Mouse (Mus musculus) spleen, adult 12 weeks (tissue): ENCODE data around the gene Erich3.

Experiments
- DNase-seq: peaks from one replicate; pipeline ENCODE4 v3.0.0; 2022; ENCODE audit warnings: low spot score

Erich3 gene

DNA sequence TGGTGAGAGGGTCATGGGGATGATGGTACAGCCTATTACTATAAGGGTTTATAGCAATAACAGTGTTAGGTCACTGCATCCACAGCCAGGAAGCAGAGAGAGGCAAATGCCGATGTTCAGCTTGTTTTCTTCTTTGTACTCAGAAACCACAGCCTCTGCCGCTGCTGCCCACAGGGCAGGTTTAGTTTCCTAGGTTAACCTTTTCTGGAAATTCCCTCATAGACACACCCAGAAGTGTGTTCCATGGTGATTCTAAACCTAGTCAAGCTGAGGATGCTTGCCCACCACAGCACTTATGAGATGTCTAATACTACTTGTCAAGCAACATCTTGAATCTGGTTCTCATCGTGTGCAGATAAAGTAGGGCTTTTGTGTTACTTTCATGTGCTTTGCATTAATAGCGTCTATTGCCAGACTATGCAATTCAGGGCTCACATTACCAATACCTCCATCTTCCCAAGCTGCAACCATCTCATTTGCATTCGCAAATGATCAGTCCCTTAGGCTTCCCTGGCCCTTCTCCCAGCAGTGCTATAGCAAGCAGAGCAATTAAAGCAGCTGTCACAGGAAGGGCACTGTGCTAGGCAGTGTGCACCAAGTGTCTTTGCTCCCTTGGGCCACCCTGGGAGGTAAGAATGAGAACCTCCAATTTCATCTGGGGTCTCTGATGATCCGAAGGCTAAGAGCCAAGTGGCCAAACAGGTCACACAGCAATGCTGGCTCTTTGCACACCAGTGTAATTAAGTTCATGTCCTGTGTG lies 115.4 kb downstream of the Erich3 start:
- no peak for DNase-seq

DNA sequence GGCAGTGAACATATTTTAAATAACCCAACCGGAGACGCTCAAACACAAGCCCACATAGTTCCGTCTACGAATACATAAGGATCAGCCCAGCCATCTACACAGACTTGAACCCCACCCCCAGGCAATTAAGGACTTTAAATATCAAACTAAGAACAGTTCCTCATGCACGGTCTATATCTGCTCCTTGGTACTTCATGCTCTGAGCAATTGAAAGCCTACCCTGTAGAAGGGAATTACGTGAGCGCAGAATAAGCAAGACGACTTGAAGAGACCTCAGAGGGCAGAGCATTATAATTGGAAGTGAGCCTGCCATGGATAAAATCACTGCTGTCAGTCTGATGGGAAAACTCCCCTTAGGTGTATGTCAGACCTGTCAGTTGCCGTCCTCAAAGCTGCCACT lies 122.7 kb downstream of the Erich3 start:
- no peak for DNase-seq

DNA sequence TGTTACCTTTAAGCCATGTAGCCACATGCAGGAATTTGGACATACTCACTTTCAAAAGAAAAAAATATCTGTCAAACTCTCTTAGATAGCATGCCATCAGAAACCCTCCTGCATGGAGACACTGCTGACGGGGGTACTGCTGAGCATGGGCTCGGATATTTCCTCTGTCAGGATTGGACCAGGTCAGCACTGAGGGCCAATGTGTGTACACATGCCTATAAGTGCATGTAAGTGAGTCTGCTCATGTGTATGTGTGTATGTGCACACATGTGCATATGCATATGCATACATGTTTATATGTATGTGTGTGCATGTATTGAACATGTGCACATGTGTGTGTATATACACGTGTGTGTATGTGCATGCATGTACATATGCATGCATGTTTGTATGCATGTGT lies 124.0 kb downstream of the Erich3 start:
- DNase-seq, result no peak

DNA sequence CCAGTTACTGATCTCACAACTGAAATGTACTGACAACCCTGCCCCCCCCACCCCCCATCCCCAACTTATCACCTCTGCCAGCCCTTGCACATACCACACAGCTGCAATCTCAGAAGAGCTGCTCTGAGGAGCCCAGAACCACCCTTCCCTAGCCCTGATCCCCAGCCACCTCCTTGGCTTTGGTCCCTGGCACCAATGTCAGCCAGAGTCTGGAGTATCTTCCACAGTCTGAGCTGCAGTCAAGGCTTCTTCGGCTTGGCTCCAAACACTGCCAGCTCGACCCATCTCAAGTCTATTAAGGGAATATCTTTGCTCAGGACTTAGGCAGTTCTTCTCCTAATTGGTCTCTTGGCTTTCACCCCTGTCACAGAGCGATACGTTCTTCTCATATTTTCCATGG lies 129.9 kb downstream of the Erich3 start:
- DNase-seq, result no peak

DNA sequence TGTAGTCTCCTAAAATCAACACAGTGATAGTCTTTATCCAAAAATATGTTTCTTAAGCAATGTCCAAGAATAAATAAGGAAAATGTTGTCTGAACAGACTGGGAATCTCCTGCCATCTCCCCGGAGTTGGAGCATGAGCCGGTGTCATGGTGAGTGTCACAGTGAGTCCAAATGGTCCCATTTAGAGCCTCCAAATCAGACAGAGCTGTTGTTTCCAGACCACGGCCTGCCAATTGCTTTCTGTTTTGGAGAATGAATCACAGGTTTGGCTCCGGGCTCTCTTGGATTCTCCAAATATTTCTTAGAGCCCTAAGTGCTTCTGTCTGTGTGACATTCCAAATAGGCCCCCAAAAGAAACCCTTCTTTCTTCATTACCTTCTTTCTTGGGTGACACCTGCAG lies 135.1 kb downstream of the Erich3 start:
- no peak for DNase-seq

DNA sequence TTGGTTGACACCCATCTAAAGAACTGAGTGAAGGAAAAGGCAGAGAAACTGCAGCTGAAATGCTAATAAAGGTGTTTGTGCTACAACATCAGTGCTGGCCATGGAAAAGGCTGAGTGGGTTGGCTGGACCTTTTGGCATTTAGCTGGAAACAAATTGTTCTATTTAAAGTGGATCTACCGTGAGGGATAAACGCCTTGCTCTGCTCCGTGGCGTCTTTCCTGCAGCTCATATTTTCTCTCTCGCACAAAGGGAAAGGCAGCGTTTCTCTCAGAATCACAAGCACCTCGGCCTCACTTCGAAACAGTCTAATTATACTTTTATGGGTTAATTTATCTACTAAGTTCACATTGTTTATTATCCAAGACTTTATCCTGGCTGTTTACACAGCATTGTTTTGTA lies 136.8 kb downstream of the Erich3 start:
- no peak for DNase-seq

DNA sequence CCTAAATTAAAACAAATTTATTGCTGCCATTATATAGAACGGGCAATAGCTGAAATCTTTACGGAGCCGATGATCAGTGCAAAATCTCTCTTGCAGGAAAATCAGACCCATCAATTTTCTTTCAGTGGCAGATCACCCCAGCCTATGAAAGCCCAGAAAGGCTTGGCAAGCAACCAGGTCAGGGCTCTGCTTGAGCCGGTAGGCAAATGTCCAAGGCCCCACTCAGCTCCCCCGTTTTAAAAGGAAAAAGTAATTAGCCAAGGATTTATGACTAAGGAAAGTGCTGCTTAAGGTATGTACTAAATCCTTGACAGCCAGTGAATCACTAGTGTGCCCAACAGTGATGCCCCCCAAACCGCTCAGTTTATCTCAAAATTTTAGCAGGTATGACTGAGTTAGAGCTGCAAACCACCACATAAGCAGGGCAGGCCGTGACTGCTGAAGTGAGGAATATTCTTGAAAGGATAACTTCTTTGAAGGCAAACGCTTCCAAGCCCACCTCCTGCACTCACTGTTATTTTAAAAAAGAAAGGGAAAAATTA lies 137.3 kb downstream of the Erich3 start:
- no peak for DNase-seq

DNA sequence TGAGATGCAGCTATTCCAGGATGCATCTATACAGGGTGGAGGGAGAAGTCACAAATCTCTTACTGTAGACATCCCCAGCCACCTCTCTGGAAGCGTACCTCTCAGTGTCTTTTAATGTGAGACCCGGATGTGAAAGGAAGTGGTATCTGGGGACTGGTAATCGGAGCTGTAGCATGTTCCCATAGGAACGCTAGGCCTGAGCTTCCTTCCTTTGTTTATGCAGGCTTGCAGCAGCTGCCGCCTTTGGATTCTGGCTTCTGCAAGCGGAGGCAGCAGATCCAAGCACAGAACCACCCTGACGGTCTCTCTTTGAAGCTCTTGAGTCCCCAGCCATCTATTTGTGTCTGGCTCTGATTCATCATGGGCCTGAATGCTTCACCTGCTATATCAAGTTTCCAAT lies 143.0 kb downstream of the Erich3 start:
- no peak for DNase-seq

DNA sequence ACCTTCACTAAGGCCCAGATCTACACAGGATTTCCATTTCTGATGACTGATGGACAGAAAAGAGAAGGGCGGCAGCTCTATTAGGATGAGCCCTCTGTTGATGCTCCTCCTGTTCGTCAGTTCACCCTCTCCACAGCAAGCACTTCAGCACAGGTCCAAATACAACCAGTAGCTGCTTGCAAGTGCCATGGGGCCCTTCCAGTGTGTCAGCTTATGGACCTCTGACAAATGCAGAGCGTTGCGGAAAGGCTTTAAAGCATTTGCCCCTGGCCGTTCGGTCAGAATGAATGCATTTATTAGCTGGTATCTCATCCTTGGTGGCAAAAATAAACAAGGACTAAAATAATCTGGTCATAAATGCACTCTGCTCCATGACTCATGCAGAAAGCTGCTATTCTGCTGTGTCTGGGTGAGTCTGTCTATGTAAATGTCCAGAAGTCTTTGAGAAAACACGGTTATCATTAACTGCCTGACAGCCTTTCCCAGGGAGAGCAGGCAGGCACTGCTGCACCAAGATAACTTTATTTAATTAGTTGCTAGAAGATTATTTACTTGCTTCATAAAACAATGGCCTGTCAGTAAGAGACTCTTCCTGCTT lies 146.7 kb downstream of the Erich3 start:
- no peak for DNase-seq

DNA sequence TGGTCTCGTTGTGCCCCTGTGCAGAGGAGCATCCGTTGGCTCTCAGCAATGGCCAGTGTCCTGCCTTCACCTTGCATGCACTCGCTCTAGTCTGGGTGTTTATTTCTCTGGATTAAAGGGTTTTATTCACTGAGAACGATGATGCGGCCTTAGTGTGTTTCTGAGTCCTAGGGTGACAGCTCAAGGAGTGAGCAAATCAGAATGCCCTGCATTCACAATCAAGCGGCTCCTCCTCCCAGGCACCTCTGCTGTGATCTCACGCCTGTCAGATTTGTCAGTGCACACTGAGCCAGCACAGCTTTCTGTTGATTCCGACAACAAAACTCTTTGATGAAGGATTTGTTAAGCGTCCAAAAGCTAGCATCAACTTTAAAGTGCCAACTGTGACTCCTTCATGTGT lies 147.6 kb downstream of the Erich3 start:
- DNase-seq, result no peak

DNA sequence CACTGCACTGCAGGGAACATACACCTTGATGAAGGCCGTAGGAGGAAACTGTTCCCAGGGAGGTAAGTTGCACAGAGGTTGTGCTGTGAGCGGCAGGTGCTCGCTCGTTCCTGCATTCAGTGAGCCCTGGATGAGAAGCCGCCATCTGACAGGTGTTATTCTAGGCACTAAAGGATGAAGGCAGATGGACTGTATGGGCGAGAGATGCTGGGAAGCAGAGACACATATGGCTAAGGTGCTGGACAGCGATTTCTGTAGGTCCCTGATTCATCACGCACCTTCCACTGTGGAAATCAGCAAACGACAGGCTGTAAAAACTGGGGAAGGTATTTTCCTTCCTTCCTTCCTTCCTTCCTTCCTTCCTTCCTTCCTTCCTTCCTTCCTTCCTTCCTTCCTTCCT lies 148.2 kb downstream of the Erich3 start:
- DNase-seq, result no peak

DNA sequence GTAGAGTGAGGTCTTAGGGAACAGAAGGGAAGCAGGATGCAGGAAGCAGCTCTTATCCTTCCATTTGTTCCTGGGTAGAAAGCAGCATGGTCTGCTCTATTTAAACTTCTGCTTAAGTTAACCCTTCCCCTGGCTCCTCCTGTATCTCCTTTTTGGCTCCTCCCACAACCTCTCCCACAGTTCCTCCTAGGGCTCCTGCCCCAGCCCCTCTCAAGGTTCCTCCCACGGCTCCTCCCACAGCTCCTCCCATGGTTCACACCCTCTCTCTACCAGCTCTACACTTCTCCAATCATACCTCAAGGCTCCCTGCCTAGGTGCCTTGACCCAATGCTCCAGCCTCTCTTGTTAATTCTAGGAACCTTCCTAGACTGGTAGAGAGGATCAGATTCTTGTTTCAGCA lies 149.2 kb downstream of the Erich3 start:
- no peak for DNase-seq

DNA sequence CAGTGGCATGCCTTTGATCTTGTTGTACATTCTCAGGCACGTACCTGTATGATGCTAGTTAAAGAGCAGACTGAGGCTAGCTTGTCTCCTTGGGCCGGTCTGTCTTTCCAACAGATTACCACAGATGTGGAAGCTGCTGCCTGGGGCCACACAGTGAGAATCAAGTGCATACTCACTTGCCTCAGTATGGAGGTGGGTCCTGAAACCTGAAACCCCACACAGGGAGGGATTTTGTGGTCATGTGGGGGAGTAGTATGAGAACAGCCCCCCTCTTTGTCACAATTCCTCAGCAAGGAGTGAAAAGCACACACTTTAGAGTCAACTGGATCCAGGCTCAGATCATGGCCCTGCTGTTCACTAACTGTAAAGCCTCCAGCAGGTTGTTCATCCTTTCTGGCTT lies 151.9 kb downstream of the Erich3 start:
- DNase-seq, result no peak

DNA sequence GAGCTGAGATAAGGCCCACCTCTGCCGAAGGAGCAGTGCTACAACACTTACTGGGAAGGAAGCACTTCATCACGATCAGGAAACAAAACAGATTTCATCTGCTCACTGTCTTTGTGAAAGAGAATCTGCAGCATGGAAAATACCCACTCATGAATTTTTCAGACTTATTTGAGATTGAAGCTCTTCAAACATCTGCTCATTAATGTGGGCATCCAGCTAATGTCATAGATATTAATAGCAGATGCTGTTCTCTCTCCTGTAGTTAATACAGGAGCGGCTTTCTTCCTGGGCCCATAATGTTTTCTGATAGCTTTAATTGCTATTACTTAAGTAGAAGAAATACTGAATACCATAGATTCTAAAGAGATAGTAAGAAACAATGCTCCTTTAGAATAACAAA lies 152.6 kb downstream of the Erich3 start:
- no peak for DNase-seq

DNA sequence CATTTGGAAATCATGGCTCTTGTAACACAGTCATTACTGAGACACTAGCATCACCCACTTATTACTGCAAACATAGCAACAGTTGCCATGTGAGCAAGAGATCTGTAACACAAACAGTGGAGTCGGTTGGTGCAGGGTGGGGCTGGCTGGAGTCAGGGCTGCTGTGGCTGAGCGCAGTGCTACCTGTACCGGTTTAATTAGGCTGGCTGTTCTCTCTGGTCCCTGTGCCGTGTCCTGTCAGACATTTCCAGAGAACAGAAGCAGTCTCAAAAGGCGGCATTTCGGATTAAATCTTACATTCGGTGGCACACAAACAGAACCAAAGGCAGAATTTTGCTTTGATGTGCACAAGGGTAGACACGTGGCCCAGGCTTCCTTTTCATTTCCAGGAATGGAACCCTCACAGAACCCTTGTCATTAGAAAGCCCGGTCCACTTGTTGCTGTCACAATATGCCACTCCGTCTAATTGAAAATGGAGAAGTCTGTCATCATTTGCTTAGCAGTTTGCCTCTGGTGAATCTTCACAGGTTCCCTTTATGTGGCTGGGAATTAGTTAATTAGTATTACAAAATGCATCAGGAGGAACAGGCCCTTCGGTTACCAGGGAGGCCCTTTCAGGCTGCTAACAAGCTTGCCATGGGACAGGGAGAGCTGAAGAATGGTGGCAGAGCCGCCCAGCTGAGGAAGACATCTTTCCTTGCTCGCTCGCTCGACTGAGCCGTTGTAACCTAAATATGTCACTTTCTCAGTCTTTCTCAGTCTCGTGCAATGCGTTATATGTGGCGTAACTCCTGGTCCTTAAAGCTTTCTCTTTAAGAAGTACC lies 153.4 kb downstream of the Erich3 start:
- DNase-seq, result no peak
